Mouse (Mus musculus) midbrain, embryonic 16.5 days (tissue): ENCODE measurements around the gene Acad10. TPM values are rescaled to one million over a fixed set of nuclear protein-coding genes. Genes with fewer than 3 reads are reported as not detected.

Experiments used
- ATAC-seq: fragments of 200-750 bp; cut with Nextera tagmentation; 2 replicates; pipeline ENCODE4 v1.8.0; 2017; ENCODE audit warnings: moderate TSS enrichment
- H3K27ac ChIP-seq: fragments of 300-500 bp; sonication (generic); 2 replicates; pipeline ENCODE4 v1.5.1; 2014; ENCODE audit warnings: mild to moderate bottlenecking, low read length, mixed read lengths
- H3K27me3 ChIP-seq: fragments of 300-500 bp; sonication (generic); 2 replicates; pipeline ENCODE4 v1.6.1; 2014; ENCODE audit warnings: low read depth, low read length, mixed read lengths; ENCODE audit not compliant: control insufficient read depth, insufficient read depth
- H3K36me3 ChIP-seq: fragments of 300-500 bp; sonication (generic); 2 replicates; pipeline ENCODE4 v1.6.1; 2014; ENCODE audit warnings: mild to moderate bottlenecking, low read length, moderate library complexity, mixed read lengths; ENCODE audit not compliant: control insufficient read depth, insufficient read depth
- H3K4me1 ChIP-seq: fragments of 300-500 bp; sonication (generic); 2 replicates; pipeline ENCODE4 v1.6.1; 2014; ENCODE audit warnings: mild to moderate bottlenecking, low read length, mixed read lengths; ENCODE audit not compliant: control insufficient read depth, insufficient read depth
- H3K4me2 ChIP-seq: fragments of 300-500 bp; sonication (generic); 2 replicates; pipeline ENCODE4 v1.6.1; 2014; ENCODE audit warnings: mild to moderate bottlenecking, low read length, mixed read lengths
- H3K4me3 ChIP-seq: fragments of 300-500 bp; sonication (generic); 2 replicates; pipeline ENCODE4 v1.5.1; 2014; ENCODE audit warnings: low read depth, mild to moderate bottlenecking, low read length, moderate library complexity, mixed read lengths
- H3K9ac ChIP-seq: fragments of 300-500 bp; sonication (generic); 2 replicates; pipeline ENCODE4 v1.6.1; 2014; ENCODE audit warnings: low read depth, low read length, mixed read lengths
- H3K9me3 ChIP-seq: fragments of 300-500 bp; sonication (generic); replicated peaks from 2 replicates; pipeline ENCODE4 v1.6.1; 2014; ENCODE audit warnings: mild to moderate bottlenecking, low read length, mixed read lengths; ENCODE audit not compliant: control insufficient read depth, poor library complexity, severe bottlenecking
- WGBS: fragments of 180-500 bp; shearing (Covaris S2); extraction: QIAGEN DNeasy Blood & Tissue Kit; methylation state at CpG from one replicate; pipeline ENCODE4 v1.1.7; 2014; 5-methylcytosine and 5-hydroxymethylcytosine counted together
- polyA plus RNA-seq: library from polyadenylated mRNA; unstranded; fragments of >200 nt; fragmentation: Nextera tagmentation; extraction: Ambion mirVana; gene quantifications from 2 replicates; pipeline ENCODE4 v1.2.1, GENCODE M21; 2015

The Acad10 gene
- polyA plus RNA-seq, 1 experiment from 2014 or later = 2.1 TPM

DNA sequence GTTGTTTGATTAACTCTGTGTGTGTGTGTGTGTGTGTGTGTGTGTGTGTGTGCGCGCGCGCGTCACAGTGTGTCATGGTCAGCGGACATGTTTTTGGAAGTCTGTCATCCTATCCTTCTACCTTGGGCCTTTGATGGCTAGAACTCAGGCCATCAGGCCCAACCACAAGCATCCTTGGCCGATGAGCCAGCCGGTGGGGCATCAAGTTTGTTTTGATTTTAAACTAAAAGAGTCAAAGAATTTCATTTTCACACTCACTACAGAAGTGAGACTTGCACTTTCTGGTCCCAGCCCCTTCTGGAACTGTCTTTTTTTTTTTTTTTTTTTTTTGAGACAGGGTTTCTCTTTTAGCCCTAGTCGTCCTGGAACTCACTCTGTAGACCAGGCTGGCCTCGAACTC, 75.3 kb downstream of the Acad10 start:
- Histone ChIP-seq H3K4me1 (no peaks in the 10 kb centered on the region), H3K9me3 (no peaks in the 10 kb centered on the region), H3K9ac (no peak overlapping the region), H3K4me3 (no peak overlapping the region), H3K27me3 (no peaks in the 10 kb centered on the region), H3K27ac (no peak overlapping the region), H3K36me3 (0 out of 2 replicates have a peak, but pooled peaks cover under 1% of the 10 kb centered on the region), H3K4me2 (no peak overlapping the region)
- ATAC-seq = no peak
- 98% methylated on average over 10 of the region's 10 CpGs for WGBS

DNA sequence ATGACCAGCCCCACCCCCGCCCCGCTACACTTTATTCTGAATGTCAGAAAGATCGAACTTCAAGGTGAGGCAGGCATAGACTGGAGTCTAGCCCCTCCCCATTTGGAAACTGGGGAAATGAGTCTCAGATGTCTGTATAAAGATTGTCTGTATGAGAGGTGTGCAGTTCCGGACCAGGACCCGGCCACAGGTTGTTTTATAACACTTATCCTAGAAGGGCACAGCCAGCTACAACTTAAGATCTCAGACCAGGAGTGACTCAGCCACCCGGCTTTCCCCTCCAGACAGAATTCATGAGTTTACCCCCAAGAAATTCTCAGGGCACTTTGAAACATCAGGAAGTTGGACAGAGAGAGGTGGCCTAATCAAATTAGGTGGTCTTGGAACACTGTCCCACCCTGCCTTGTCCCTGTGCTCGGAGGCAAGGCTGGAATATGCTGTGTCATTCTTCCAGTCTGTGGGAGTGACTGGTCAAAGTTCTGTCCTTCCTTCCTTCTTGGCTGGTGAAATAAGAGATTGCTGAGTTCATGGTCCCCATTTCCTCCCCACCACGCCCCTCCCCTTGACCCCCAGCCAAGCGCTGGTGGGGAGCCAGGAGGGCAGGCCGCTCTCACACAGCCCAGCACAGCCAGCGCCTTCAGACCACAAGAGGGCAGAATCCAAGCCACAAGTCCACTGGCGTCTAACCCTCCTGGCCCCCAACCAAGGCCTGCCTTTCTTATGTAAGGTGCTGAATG, 76.4 kb downstream of the Acad10 start:
- Histone ChIP-seq H3K9ac (no peak overlapping the region), H3K27ac (no peak overlapping the region), H3K36me3 (peaks cover 8% of the 10 kb centered on the region; the same call in 1 of the 2 replicates), H3K27me3 (no peaks in the 10 kb centered on the region), H3K9me3 (no peaks in the 10 kb centered on the region), H3K4me2 (no peak overlapping the region), H3K4me1 (no peaks in the 10 kb centered on the region), H3K4me3 (no peak overlapping the region)
- no peak for ATAC-seq
- 60% methylated on average over 12 of the region's 12 CpGs for WGBS

GRCm38 (mm10) chr5:121581945-121582344, 78.4 kb downstream of the Acad10 start:
- no peak overlapping the region for H3K9ac ChIP-seq
- no peak overlapping the region for H3K4me2 ChIP-seq
- WGBS = 92% methylated on average over 8 of the region's 8 CpGs
- H3K9me3 ChIP-seq = no peaks in the 10 kb centered on the region
- no peak overlapping the region for H3K4me3 ChIP-seq
- peaks cover 13% of the 10 kb centered on the region; the same call in 1 of the 2 replicates for H3K36me3 ChIP-seq
- H3K27ac ChIP-seq = no peak overlapping the region
- no peak for ATAC-seq
- no peaks in the 10 kb centered on the region for H3K27me3 ChIP-seq
- no peaks in the 10 kb centered on the region for H3K4me1 ChIP-seq

GRCm38 (mm10) chr5:121576927-121577488, 83.3 kb downstream of the Acad10 start:
- no peak overlapping the region for H3K4me3 ChIP-seq
- H3K4me2 ChIP-seq = no peak overlapping the region
- no peaks in the 10 kb centered on the region for H3K9me3 ChIP-seq
- no peaks in the 10 kb centered on the region for H3K27me3 ChIP-seq
- H3K36me3 ChIP-seq = peaks cover 17% of the 10 kb centered on the region
- no peaks in the 10 kb centered on the region for H3K4me1 ChIP-seq
- ATAC-seq = no peak
- H3K9ac ChIP-seq = no peak overlapping the region
- no peak overlapping the region for H3K27ac ChIP-seq
- WGBS = 91% methylated on average over 11 of the region's 11 CpGs

DNA sequence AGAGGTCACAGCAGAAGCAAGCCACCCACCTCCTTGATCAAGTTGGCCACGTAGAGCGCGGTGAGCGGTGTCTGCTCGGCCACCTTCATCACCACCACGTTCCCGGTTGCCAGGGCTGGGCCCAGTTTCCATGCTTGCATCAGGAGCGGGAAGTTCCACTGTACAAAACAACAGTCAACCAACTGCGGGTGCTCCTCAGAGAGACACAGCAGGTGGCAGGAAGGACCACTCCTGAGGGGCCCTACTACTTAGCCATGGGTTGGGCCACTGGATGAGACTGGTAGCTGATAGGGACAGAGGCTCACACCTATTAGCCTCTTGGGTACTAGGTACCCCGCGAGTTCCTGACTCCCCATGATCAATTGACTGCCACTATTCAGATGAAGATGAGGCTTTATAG, 84.4 kb downstream of the Acad10 start:
- ATAC-seq = no peak
- Histone ChIP-seq H3K9me3 (no peaks in the 10 kb centered on the region), H3K4me3 (no peak overlapping the region)

GRCm38 (mm10) chr5:121574145-121574544, 86.2 kb downstream of the Acad10 start:
- no peaks in the 10 kb centered on the region for H3K27me3 ChIP-seq
- H3K9me3 ChIP-seq = no peaks in the 10 kb centered on the region
- ATAC-seq = no peak
- WGBS = 89% methylated on average over 13 of the region's 13 CpGs
- H3K4me1 ChIP-seq = no peaks in the 10 kb centered on the region; the same call in 1 of the 2 replicates
- no peak overlapping the region for H3K4me3 ChIP-seq
- no peak overlapping the region for H3K27ac ChIP-seq
- H3K4me2 ChIP-seq = no peak overlapping the region
- H3K36me3 ChIP-seq = peaks cover 15% of the 10 kb centered on the region
- H3K9ac ChIP-seq = no peak overlapping the region

More for the DNA sequence above, 84.4 kb downstream of the Acad10 start:
- Histone ChIP-seq H3K27me3 (no peaks in the 10 kb centered on the region), H3K4me1 (no peaks in the 10 kb centered on the region), H3K27ac (no peak overlapping the region), H3K36me3 (peaks cover 23% of the 10 kb centered on the region), H3K9ac (no peak overlapping the region), H3K4me2 (no peak overlapping the region)
- 98% methylated on average over 11 of the region's 11 CpGs for WGBS

Other genes with a start within 250 kb of the Acad10 start
- 1.9 and 2.2 TPM in 2 replicates for gene Tmem116, start 208.6 kb downstream of the Acad10 start, polyA plus RNA-seq
- 174 and 182 TPM in 2 replicates for gene Erp29, start 208.0 kb downstream of the Acad10 start, polyA plus RNA-seq
- gene Adam1b, start 157.1 kb downstream of the Acad10 start, polyA plus RNA-seq = not detected in 2 replicates
- 4.9 and 6.5 TPM in 2 replicates for gene Adam1a, start 115.0 kb downstream of the Acad10 start, polyA plus RNA-seq
- not detected in 2 replicates for gene Gm42878, start 115.0 kb downstream of the Acad10 start, polyA plus RNA-seq
- gene Mapkapk5, start 114.6 kb downstream of the Acad10 start, polyA plus RNA-seq = 58.8 and 64.1 TPM in 2 replicates
- 129 and 141 TPM in 2 replicates for gene Aldh2, start 66.7 kb downstream of the Acad10 start, polyA plus RNA-seq
- 1.4 and 1.9 TPM in 2 replicates for gene Acad12, start 41.6 kb downstream of the Acad10 start, polyA plus RNA-seq
- gene Brap, start within 50 bp of the Acad10 start, polyA plus RNA-seq = 43.3 and 44.5 TPM in 2 replicates
- gene Atxn2, start 50.8 kb upstream of the Acad10 start, polyA plus RNA-seq = 60.1 and 65.5 TPM in 2 replicates
- gene Sh2b3, start 177.1 kb upstream of the Acad10 start, polyA plus RNA-seq = 6.1 and 6.7 TPM in 2 replicates
- gene Pheta1, start 188.5 kb upstream of the Acad10 start, polyA plus RNA-seq = 43.4 and 51.3 TPM in 2 replicates